Mouse (Mus musculus) heart, embryonic 15.5 days (tissue): ENCODE measurements around the gene Mthfd1l. TPM values are rescaled to one million over a fixed set of nuclear protein-coding genes. Genes with fewer than 3 reads are reported as not detected.

Experiments
- ATAC-seq: fragments of 200-750 bp; cut with Nextera tagmentation; replicated peaks from 2 replicates; pipeline ENCODE4 v1.8.0; 2017; ENCODE audit warnings: low read depth, moderate TSS enrichment; ENCODE audit not compliant: insufficient number of reproducible peaks, insufficient read depth, low FRiP score
- H3K27ac ChIP-seq: fragments of 300-500 bp; sonication (generic); 2 replicates; pipeline ENCODE4 v1.5.1; 2015; ENCODE audit warnings: mild to moderate bottlenecking, inconsistent platforms
- H3K27me3 ChIP-seq: fragments of 300-500 bp; sonication (generic); 2 replicates; pipeline ENCODE4 v1.6.1; 2015; ENCODE audit warnings: inconsistent platforms
- H3K36me3 ChIP-seq: fragments of 300-500 bp; sonication (generic); 2 replicates; pipeline ENCODE4 v1.6.1; 2015; ENCODE audit warnings: mild to moderate bottlenecking, inconsistent platforms
- H3K4me1 ChIP-seq: fragments of 300-500 bp; sonication (generic); replicated peaks from 2 replicates; pipeline ENCODE4 v1.6.1; 2015; ENCODE audit warnings: inconsistent platforms
- H3K4me2 ChIP-seq: fragments of 300-500 bp; sonication (generic); 2 replicates; pipeline ENCODE4 v1.6.1; 2015; ENCODE audit warnings: inconsistent platforms, mild to moderate bottlenecking, moderate library complexity
- H3K4me3 ChIP-seq: fragments of 300-500 bp; sonication (generic); 2 replicates; pipeline ENCODE4 v1.5.1; 2015; ENCODE audit warnings: mild to moderate bottlenecking, inconsistent platforms
- H3K9ac ChIP-seq: fragments of 300-500 bp; sonication (generic); 2 replicates; pipeline ENCODE4 v1.6.1; 2015; ENCODE audit warnings: mild to moderate bottlenecking, inconsistent platforms
- H3K9me3 ChIP-seq: fragments of 300-500 bp; sonication (generic); replicated peaks from 2 replicates; pipeline ENCODE4 v1.6.1; 2016; ENCODE audit warnings: inconsistent platforms
- WGBS: fragments of 180-500 bp; shearing (Covaris S2); methylation state at CpG from one replicate; pipeline ENCODE4 v1.1.7; 2015; ENCODE audit warnings: mixed read lengths; 5-methylcytosine and 5-hydroxymethylcytosine counted together
- polyA plus RNA-seq: library from polyadenylated mRNA; unstranded; fragments of >200 nt; fragmentation: Nextera tagmentation; extraction: Ambion mirVana; gene quantifications from 2 replicates; pipeline ENCODE4 v1.2.1, GENCODE M21; 2015

The Mthfd1l gene
- polyA plus RNA-seq, 1 experiment from 2014 or later, result 7.5 TPM

- Histone ChIP-seq H3K36me3 (no peaks in the 10 kb centered on the region), H3K27ac (peak overlapping the region; percentile 60), H3K4me3 (no peak overlapping the region), H3K4me2 (peak overlapping the region; percentile 20), H3K9me3 (no peaks in the 10 kb centered on the region), H3K9ac (0 out of 2 replicates have a peak overlapping the region, but pooled peaks have one; percentile 38), H3K27me3 (no peaks in the 10 kb centered on the region), H3K4me1 (peaks cover 13% of the 10 kb centered on the region)
- WGBS, result 38% methylated on average over 13 of the region's 13 CpGs
- peak; percentile 53; the same call in 1 of the 2 replicates for ATAC-seq
Measured at GRCm38 (mm10) chr10:4160242-4160785, 187.4 kb downstream of the Mthfd1l start.

GRCm38 (mm10) chr10:4162049-4162448 is 189.1 kb downstream of the Mthfd1l start:
- H3K4me3 ChIP-seq, result no peak overlapping the region
- no peak for ATAC-seq
- no peaks in the 10 kb centered on the region for H3K27me3 ChIP-seq

DNA sequence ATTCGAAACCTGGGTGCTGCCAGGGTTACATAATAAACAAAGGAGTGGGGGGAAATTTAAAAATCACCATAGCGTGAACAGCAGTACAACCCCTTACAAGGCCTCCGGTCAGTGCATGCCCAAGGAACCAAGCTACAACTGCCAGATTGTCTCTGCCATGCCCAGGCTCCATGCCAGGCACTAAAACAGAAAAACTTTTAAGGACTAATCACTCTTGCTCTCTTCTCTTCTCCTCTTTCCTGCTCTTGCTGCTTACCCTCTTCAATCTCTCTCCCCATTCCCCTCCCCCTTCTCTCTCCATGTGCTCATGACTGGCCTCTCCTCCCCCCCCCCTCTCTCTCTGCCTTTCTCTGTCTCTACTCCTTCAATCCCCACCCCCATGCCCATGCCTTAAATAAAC is 190.1 kb downstream of the Mthfd1l start:
- no peak overlapping the region for H3K4me3 ChIP-seq
- H3K36me3 ChIP-seq, result no peaks in the 10 kb centered on the region
- peaks cover 13% of the 10 kb centered on the region for H3K4me1 ChIP-seq
- H3K27me3 ChIP-seq, result no peaks in the 10 kb centered on the region
- no peak overlapping the region for H3K9ac ChIP-seq
- WGBS, result 65% methylated on average over 3 of the region's 3 CpGs
- H3K27ac ChIP-seq, result no peak overlapping the region
- no peak for ATAC-seq
- no peak overlapping the region for H3K4me2 ChIP-seq
- no peaks in the 10 kb centered on the region for H3K9me3 ChIP-seq

More at GRCm38 (mm10) chr10:4162049-4162448, 189.1 kb downstream of the Mthfd1l start:
- 87% methylated on average over 2 of the region's 2 CpGs for WGBS
- H3K9me3 ChIP-seq, result no peaks in the 10 kb centered on the region
- no peak overlapping the region for H3K9ac ChIP-seq
- no peak overlapping the region for H3K4me2 ChIP-seq
- H3K4me1 ChIP-seq, result peaks cover 13% of the 10 kb centered on the region
- no peak overlapping the region for H3K27ac ChIP-seq
- H3K36me3 ChIP-seq, result no peaks in the 10 kb centered on the region

- 77% methylated on average over 9 of the region's 9 CpGs for WGBS
- H3K27me3 ChIP-seq, result no peaks in the 10 kb centered on the region
- no peaks in the 10 kb centered on the region for H3K9me3 ChIP-seq
- H3K4me1 ChIP-seq, result peaks cover 15% of the 10 kb centered on the region
- no peak overlapping the region for H3K27ac ChIP-seq
- no peak overlapping the region for H3K9ac ChIP-seq
- H3K4me3 ChIP-seq, result no peak overlapping the region
- H3K4me2 ChIP-seq, result no peak overlapping the region
- no peaks in the 10 kb centered on the region for H3K36me3 ChIP-seq
- no peak for ATAC-seq
Measured at GRCm38 (mm10) chr10:4164681-4165080, 191.8 kb downstream of the Mthfd1l start.

DNA sequence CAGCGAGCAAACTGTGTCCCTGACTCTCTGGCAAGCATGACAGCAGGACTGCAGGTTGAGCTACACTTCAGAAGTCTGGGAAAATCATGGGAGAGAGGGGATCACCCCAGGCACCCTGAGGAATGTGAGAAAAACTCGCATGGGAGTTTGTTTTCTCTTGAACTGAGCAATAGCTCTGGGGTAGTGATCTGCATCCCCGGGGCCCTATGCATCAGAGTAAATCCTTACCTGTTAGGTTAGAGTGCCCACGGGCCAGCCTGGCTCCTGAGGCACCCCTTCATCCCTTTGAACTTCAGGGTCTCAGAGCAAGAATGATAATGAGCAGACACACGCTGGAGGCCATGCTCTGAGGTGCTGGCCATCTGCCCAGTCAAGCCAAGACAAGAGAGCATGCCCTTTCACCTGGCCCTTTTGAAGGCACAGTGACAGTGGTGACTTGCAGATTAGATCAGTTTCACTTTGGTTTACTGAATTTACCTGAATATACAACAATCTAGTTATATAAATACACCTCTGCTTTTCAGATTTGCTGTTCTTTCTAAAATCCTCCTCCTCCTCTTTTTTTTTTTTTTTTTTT is 195.4 kb downstream of the Mthfd1l start:
- WGBS, result 27% methylated on average over 5 of the region's 5 CpGs
- no peak for ATAC-seq
- Histone ChIP-seq H3K4me2 (no peak overlapping the region), H3K27me3 (no peaks in the 10 kb centered on the region), H3K4me1 (peaks cover 3% of the 10 kb centered on the region), H3K9ac (no peak overlapping the region), H3K9me3 (no peaks in the 10 kb centered on the region), H3K27ac (no peak overlapping the region), H3K4me3 (no peak overlapping the region), H3K36me3 (no peaks in the 10 kb centered on the region)

- H3K9me3 ChIP-seq, result no peaks in the 10 kb centered on the region
- WGBS, result 76% methylated on average over 5 of the region's 5 CpGs
- H3K4me1 ChIP-seq, result no peaks in the 10 kb centered on the region; the same call in 1 of the 2 replicates
- H3K4me3 ChIP-seq, result no peak overlapping the region
- H3K4me2 ChIP-seq, result no peak overlapping the region
- no peak overlapping the region for H3K9ac ChIP-seq
- no peak for ATAC-seq
- no peak overlapping the region for H3K27ac ChIP-seq
- no peaks in the 10 kb centered on the region for H3K36me3 ChIP-seq
- no peaks in the 10 kb centered on the region for H3K27me3 ChIP-seq
Measured at GRCm38 (mm10) chr10:4174229-4174628, 201.3 kb downstream of the Mthfd1l start.

- no peaks in the 10 kb centered on the region for H3K36me3 ChIP-seq
- no peak overlapping the region for H3K4me3 ChIP-seq
- no peak overlapping the region for H3K27ac ChIP-seq
- no peaks in the 10 kb centered on the region for H3K9me3 ChIP-seq
- H3K4me1 ChIP-seq, result no peaks in the 10 kb centered on the region; the same call in 1 of the 2 replicates
- no peaks in the 10 kb centered on the region for H3K27me3 ChIP-seq
- no peak overlapping the region for H3K4me2 ChIP-seq
- WGBS, result 69% methylated on average over 3 of the region's 3 CpGs
- no peak for ATAC-seq
- H3K9ac ChIP-seq, result no peak overlapping the region
Measured at GRCm38 (mm10) chr10:4174717-4175116, 201.8 kb downstream of the Mthfd1l start.

DNA sequence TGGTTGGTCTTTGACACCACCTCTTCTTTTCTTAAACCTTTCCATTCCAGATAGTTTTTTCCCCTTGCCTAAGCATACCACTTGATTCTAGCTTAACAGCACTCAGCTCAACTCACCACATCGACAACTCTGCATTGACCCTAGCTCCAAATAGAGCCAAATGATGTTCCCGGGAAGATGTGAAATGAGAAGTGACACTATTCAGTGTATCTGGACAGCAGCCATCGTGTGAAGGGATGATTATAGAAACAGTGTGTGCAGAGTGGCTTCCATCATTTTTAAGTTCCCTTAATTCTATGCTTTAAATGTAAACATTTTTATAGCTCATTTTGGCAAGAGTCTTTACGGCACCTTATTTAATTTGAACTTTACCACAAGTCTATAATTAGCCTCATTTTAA is 204.4 kb downstream of the Mthfd1l start:
- ATAC-seq, result no peak
- no peak overlapping the region for H3K4me2 ChIP-seq
- no peaks in the 10 kb centered on the region for H3K9me3 ChIP-seq
- H3K9ac ChIP-seq, result no peak overlapping the region
- H3K36me3 ChIP-seq, result no peaks in the 10 kb centered on the region
- H3K4me3 ChIP-seq, result no peak overlapping the region
- 73% methylated on average over 4 of the region's 4 CpGs for WGBS
- H3K4me1 ChIP-seq, result peaks cover under 1% of the 10 kb centered on the region
- no peak overlapping the region for H3K27ac ChIP-seq
- H3K27me3 ChIP-seq, result no peaks in the 10 kb centered on the region

GRCm38 (mm10) chr10:4179049-4179790 is 206.3 kb downstream of the Mthfd1l start:
- no peak overlapping the region for H3K9ac ChIP-seq
- 0 out of 2 replicates have a peak, but pooled peaks have one; percentile 21 for ATAC-seq

GRCm38 (mm10) chr10:4181953-4182352 is 209.0 kb downstream of the Mthfd1l start:
- no peaks in the 10 kb centered on the region for H3K27me3 ChIP-seq
- no peak overlapping the region for H3K4me3 ChIP-seq
- no peaks in the 10 kb centered on the region for H3K9me3 ChIP-seq
- H3K4me2 ChIP-seq, result no peak overlapping the region
- no peak overlapping the region for H3K9ac ChIP-seq
- H3K36me3 ChIP-seq, result no peaks in the 10 kb centered on the region
- 47% methylated on average over 1 of the region's 1 CpGs for WGBS
- H3K4me1 ChIP-seq, result peaks cover 9% of the 10 kb centered on the region; the same call in 1 of the 2 replicates
- ATAC-seq, result peak; percentile 69
- peak overlapping the region; percentile 34; the same call in 1 of the 2 replicates for H3K27ac ChIP-seq

More at GRCm38 (mm10) chr10:4179049-4179790, 206.3 kb downstream of the Mthfd1l start:
- no peaks in the 10 kb centered on the region for H3K9me3 ChIP-seq
- peaks cover 3% of the 10 kb centered on the region; the same call in 1 of the 2 replicates for H3K4me1 ChIP-seq
- WGBS, result 72% methylated on average over 7 of the region's 7 CpGs
- H3K27me3 ChIP-seq, result no peaks in the 10 kb centered on the region
- no peak overlapping the region for H3K4me2 ChIP-seq
- no peak overlapping the region for H3K4me3 ChIP-seq
- H3K27ac ChIP-seq, result peak overlapping the region; percentile 15; the same call in 1 of the 2 replicates
- H3K36me3 ChIP-seq, result no peaks in the 10 kb centered on the region

DNA sequence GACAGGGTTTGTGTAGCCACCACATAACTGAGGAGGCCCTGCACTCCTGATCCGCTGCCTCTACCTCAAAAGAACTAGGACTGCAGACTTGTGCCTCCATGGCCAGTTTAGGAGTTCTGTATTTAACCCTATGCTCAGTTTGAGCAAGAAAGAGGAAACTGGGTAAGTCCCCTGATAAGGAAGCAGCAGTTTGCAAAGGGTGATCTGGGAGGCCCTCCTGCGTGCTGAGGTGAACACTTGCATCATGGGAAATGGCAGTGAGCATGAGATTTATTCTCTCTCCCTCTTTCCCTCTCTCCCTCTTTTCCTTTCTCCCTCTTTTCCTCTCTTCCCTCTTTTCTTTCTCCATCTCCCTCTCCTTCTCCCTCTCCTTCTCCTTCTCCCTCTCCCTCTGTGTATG is 209.5 kb downstream of the Mthfd1l start:
- H3K27ac ChIP-seq, result peak overlapping the region; percentile 34; the same call in 1 of the 2 replicates
- ATAC-seq, result no peak
- 60% methylated on average over 2 of the region's 2 CpGs for WGBS

More for the DNA sequence above, 209.5 kb downstream of the Mthfd1l start:
- no peaks in the 10 kb centered on the region for H3K9me3 ChIP-seq
- no peak overlapping the region for H3K9ac ChIP-seq
- H3K4me2 ChIP-seq, result no peak overlapping the region
- H3K4me1 ChIP-seq, result peaks cover 9% of the 10 kb centered on the region; the same call in 1 of the 2 replicates
- no peak overlapping the region for H3K4me3 ChIP-seq
- no peaks in the 10 kb centered on the region for H3K36me3 ChIP-seq
- H3K27me3 ChIP-seq, result no peaks in the 10 kb centered on the region
